Mouse (Mus musculus): ENCODE results near the gene Defb38. TPM values are rescaled to one million over a fixed set of nuclear protein-coding genes. Genes with fewer than 3 reads are reported as not detected.

The Defb38 gene
- not detected in 2 replicates for polyA plus RNA-seq (2016; fragmentation: Nextera tagmentation; extraction: Ambion mirVana)

DNA sequence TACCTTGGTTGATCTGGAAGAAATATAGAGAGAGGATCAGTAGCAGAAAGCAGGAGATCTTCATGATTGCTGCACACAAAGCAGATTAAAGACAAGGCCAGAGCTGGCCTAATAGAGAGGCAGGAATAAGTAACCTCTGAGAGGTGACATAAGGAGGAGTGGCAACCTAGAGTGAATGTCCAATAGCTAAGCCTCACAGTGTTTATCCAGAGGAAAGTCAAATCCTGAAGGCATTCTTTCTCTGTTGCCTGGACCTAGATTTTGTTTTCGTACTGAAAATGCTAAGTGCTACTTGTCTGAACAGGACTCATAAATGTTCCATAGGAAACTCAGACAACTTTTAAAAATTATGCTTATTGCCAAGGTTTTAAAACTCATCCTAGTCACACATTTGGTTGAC lies at the start of gene Defb38:
Gene Defb38, minus strand, starts transcription at position 101 of the 400 bp plus-strand sequence.
- no peaks in the 10 kb centered on the region for H3K4me1 ChIP-seq (replicated peaks)
- H3K36me3 ChIP-seq, result no peaks in the 10 kb centered on the region
- 91% methylated on average over 1 of the region's 1 CpGs for WGBS
- no peak within 1 kb of the TSS for H3K4me3 ChIP-seq
- no peak for DNase-seq (ENCODE audit: low spot score)
- H3K9me3 ChIP-seq, result peaks cover 3% of the 10 kb centered on the region
- no peaks in the 10 kb centered on the region for H3K27me3 ChIP-seq (ENCODE audit: insufficient read depth, poor library complexity, severe bottlenecking)
- no peak within 1 kb of the TSS for H3K27ac ChIP-seq

DNA sequence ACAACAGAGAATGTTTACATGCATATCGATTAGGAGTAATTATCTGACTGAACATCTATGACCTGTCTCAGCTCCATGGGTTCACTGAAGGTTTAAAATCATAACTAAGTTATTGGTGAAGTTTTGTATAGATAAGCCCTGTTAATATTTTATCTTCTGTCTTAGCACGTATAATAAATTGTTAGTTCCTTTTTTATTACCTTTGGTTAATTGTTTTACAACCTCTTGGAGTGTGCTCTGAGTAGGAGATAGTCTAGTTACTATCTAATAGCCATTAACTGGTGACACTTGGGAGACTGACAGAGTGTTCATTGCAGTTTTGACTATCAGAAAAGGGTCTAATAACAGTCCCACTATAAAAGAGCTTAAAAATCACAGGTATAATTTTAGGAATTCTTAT lies 39.6 kb upstream of the Defb38 start:
- H3K4me1 ChIP-seq (replicated peaks), result no peaks in the 10 kb centered on the region
- H3K36me3 ChIP-seq, result no peaks in the 10 kb centered on the region
- H3K27ac ChIP-seq, result no peak overlapping the region
- 77% methylated on average over 2 of the region's 2 CpGs for WGBS
- no peak overlapping the region for H3K4me3 ChIP-seq
- H3K27me3 ChIP-seq (ENCODE audit: insufficient read depth, poor library complexity, severe bottlenecking), result no peaks in the 10 kb centered on the region
- peaks cover 15% of the 10 kb centered on the region for H3K9me3 ChIP-seq
- no peak for DNase-seq (ENCODE audit: low spot score)

DNA sequence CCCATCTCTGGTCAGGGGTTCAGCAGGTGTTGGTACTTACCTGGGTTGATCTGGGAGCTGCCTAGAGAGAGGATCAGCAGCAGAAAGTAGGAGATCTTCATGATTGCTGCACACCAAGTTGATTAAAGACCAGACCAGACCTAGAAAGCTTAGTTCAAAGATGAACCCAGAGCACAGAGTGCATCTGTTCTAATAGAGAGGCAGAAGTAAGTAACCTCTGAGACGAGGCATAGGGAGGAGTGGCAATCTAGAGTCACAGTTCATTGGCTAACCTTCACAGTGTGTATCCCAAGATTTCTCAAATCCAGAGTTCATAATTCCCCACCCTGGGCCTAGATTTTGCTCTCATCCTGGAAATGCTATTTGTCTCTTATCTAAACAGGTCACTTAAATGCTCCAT lies 38.3 kb upstream of the Defb38 start, which contains the start of gene Defb39:
Gene Defb39, minus strand, starts transcription at position 101 of the 400 bp plus-strand sequence.
- DNase-seq (ENCODE audit: low spot score), result no peak
- peaks cover 24% of the 10 kb centered on the region for H3K9me3 ChIP-seq
- H3K27ac ChIP-seq, result no peak within 1 kb of the TSS
- H3K27me3 ChIP-seq (ENCODE audit: insufficient read depth, poor library complexity, severe bottlenecking), result no peaks in the 10 kb centered on the region
- no peaks in the 10 kb centered on the region for H3K36me3 ChIP-seq
- no peak within 1 kb of the TSS for H3K4me3 ChIP-seq
- no peaks in the 10 kb centered on the region for H3K4me1 ChIP-seq (replicated peaks)
- WGBS, result 78% methylated on average over 1 of the region's 1 CpGs

DNA sequence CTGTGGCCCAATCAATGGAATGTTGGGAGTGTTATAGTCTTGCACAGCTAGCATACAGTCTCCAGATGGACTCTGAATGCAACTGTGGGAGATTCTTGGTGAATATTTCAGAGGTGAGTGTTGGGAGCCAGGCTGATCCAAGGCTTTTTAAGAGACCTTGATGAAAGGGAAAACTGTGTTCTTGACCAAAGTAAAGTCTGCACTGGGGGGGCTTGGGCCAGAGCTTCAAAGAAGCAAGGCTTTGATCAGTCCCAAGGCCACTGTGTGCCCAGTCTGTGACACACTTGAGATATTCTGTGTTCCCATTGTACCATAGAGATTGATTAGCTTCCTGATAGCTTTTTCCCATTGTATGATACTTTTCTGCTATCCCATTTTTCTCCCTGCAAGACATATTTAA lies 36.5 kb upstream of the Defb38 start:
- H3K27me3 ChIP-seq (ENCODE audit: insufficient read depth, poor library complexity, severe bottlenecking), result no peaks in the 10 kb centered on the region
- no peaks in the 10 kb centered on the region for H3K36me3 ChIP-seq
- H3K27ac ChIP-seq, result no peak overlapping the region
- peaks cover 24% of the 10 kb centered on the region for H3K9me3 ChIP-seq
- H3K4me3 ChIP-seq, result no peak overlapping the region
- no peaks in the 10 kb centered on the region for H3K4me1 ChIP-seq (replicated peaks)
- no peak for DNase-seq (ENCODE audit: low spot score)

DNA sequence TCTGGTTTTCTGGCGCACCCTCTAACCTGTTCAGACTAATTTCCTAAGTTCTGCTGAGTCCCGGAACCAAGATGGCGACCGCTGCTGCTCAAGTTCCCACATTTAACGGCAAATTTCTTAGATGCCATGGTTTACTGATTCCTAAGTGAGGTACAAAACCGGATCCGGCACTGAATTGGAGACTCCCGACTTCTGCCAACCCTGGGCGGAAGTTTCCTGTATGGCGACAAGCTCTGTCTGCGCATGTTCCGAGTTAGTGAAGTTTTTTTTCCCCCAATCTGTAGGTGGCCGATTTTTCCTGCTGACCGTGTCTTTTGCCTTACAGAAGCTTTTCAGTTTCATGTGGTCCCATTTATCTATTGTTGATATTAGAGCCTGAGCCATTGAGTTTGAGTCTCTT lies 18.9 kb upstream of the Defb38 start:
- no peaks in the 10 kb centered on the region for H3K36me3 ChIP-seq
- H3K9me3 ChIP-seq, result peaks cover 22% of the 10 kb centered on the region
- no peak overlapping the region for H3K4me3 ChIP-seq
- no peak for DNase-seq (ENCODE audit: low spot score)
- H3K4me1 ChIP-seq (replicated peaks), result no peaks in the 10 kb centered on the region
- H3K27ac ChIP-seq, result no peak overlapping the region
- no peaks in the 10 kb centered on the region for H3K27me3 ChIP-seq (ENCODE audit: insufficient read depth, poor library complexity, severe bottlenecking)
- WGBS, result 93% methylated on average over 14 of the region's 14 CpGs

Other genes starting within 250 kb of the Defb38 start
- not detected in 2 replicates for gene Defb40, start 48.3 kb downstream of the Defb38 start, polyA plus RNA-seq (2016; fragmentation: Nextera tagmentation; extraction: Ambion mirVana)
- not detected in 2 replicates for gene Defb37, start 35.5 kb downstream of the Defb38 start, polyA plus RNA-seq (2016; fragmentation: Nextera tagmentation; extraction: Ambion mirVana)
- not detected in 2 replicates for gene Defb39, start 38.2 kb upstream of the Defb38 start, polyA plus RNA-seq (2016; fragmentation: Nextera tagmentation; extraction: Ambion mirVana)
- not detected in 2 replicates for gene Defb12, start 88.3 kb upstream of the Defb38 start, polyA plus RNA-seq (2016; fragmentation: Nextera tagmentation; extraction: Ambion mirVana)
- not detected in 2 replicates for gene Defb34, start 97.2 kb upstream of the Defb38 start, polyA plus RNA-seq (2016; fragmentation: Nextera tagmentation; extraction: Ambion mirVana)
- gene Gm45826, start 114.2 kb upstream of the Defb38 start, polyA plus RNA-seq (2016; fragmentation: Nextera tagmentation; extraction: Ambion mirVana), result not detected in 2 replicates
- gene Defb14, start 167.8 kb upstream of the Defb38 start, polyA plus RNA-seq (2016; fragmentation: Nextera tagmentation; extraction: Ambion mirVana), result not detected in 2 replicates
- not detected in 2 replicates for gene Defb4, start 172.1 kb upstream of the Defb38 start, polyA plus RNA-seq (2016; fragmentation: Nextera tagmentation; extraction: Ambion mirVana)
- not detected in 2 replicates for gene Defb6, start 198.9 kb upstream of the Defb38 start, polyA plus RNA-seq (2016; fragmentation: Nextera tagmentation; extraction: Ambion mirVana)
- not detected in 2 replicates for gene Defb46, start 213.3 kb upstream of the Defb38 start, polyA plus RNA-seq (2016; fragmentation: Nextera tagmentation; extraction: Ambion mirVana)
- gene Defb5, start 221.0 kb upstream of the Defb38 start, polyA plus RNA-seq (2016; fragmentation: Nextera tagmentation; extraction: Ambion mirVana), result not detected in 2 replicates

Measured in hindbrain, embryonic 10.5 days (tissue).